Mouse (Mus musculus): ENCODE measurements around the gene Meis1. TPM values are rescaled to one million over a fixed set of nuclear protein-coding genes. Genes with fewer than 3 reads are reported as not detected.

Meis1 gene
- polyA plus RNA-seq, 1 experiment from 2014 or later: 39.6 TPM

DNA sequence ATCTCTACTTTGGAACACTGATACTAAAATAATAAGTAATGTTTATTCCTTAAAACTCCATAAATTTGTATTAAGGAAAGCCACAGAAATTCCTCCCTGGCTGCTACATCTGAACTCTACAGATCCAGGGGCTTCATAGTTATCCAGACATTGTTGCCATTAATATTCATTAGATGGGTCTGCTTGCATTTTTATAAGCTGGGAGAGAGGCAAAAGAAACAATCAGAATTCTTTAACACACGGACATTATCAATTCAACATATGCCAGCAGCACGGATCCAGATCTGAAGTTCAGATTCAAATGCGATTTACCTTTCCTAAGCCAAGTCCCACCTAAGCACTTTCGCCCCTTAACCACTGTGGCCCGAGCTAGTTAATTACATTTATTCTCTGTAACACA lies 100.9 kb downstream of the Meis1 start:
- WGBS: 83% methylated on average over 5 of the region's 5 CpGs
- no peak overlapping the region for H3K9ac ChIP-seq (replicated peaks; ENCODE audit: low read depth)
- no peak overlapping the region for H3K4me3 ChIP-seq (ENCODE audit: low read depth, low read length)
- no peaks in the 10 kb centered on the region for H3K9me3 ChIP-seq (ENCODE audit: low read length)
- H3K36me3 ChIP-seq (ENCODE audit: insufficient read depth, low read length): no peaks in the 10 kb centered on the region
- DNase-seq (ENCODE audit: low spot score): no peak
- TF ChIP-seq CTCF (IDR thresholded peaks at IDR 0.05): no peak
- TF ChIP-seq EP300 (IDR thresholded peaks at IDR 0.05): no peak
- ATAC-seq: no peak
- no peak overlapping the region for H3K4me2 ChIP-seq (replicated peaks; ENCODE audit: low read depth, low read length)
- no peaks in the 10 kb centered on the region for H3K27me3 ChIP-seq (replicated peaks; ENCODE audit: insufficient read depth, low read length)
- H3K27ac ChIP-seq (ENCODE audit: low read length): no peak overlapping the region
- no peaks in the 10 kb centered on the region for H3K4me1 ChIP-seq (ENCODE audit: insufficient read depth, low read depth, low read length)

GRCm38 (mm10) chr11:18913251-18913650 lies 105.5 kb downstream of the Meis1 start:
- TF ChIP-seq EP300 (IDR thresholded peaks at IDR 0.05) (no peak), CTCF (IDR thresholded peaks at IDR 0.05) (no peak)
- Histone ChIP-seq H3K9ac (replicated peaks; ENCODE audit: low read depth) (no peak overlapping the region), H3K4me1 (ENCODE audit: insufficient read depth, low read depth, low read length) (no peaks in the 10 kb centered on the region), H3K27me3 (replicated peaks; ENCODE audit: insufficient read depth, low read length) (no peaks in the 10 kb centered on the region), H3K4me2 (replicated peaks; ENCODE audit: low read depth, low read length) (no peak overlapping the region), H3K27ac (ENCODE audit: low read length) (no peak overlapping the region), H3K9me3 (ENCODE audit: low read length) (no peaks in the 10 kb centered on the region), H3K4me3 (ENCODE audit: low read depth, low read length) (no peak overlapping the region), H3K36me3 (ENCODE audit: insufficient read depth, low read length) (no peaks in the 10 kb centered on the region)
- DNase-seq (ENCODE audit: low spot score) (no peak), ATAC-seq (no peak)
- 58% methylated on average over 1 of the region's 1 CpGs for WGBS

- no peaks in the 10 kb centered on the region for H3K36me3 ChIP-seq (ENCODE audit: insufficient read depth, low read length)
- H3K27me3 ChIP-seq (replicated peaks; ENCODE audit: insufficient read depth, low read length): no peaks in the 10 kb centered on the region
- DNase-seq (ENCODE audit: low spot score): no peak
- no peak overlapping the region for H3K27ac ChIP-seq (ENCODE audit: low read length)
- no peaks in the 10 kb centered on the region for H3K9me3 ChIP-seq (ENCODE audit: low read length)
- ATAC-seq: no peak
- no peak overlapping the region for H3K9ac ChIP-seq (replicated peaks; ENCODE audit: low read depth)
- WGBS: 64% methylated on average over 6 of the region's 6 CpGs
- no peak overlapping the region for H3K4me3 ChIP-seq (ENCODE audit: low read depth, low read length)
- H3K4me2 ChIP-seq (replicated peaks; ENCODE audit: low read depth, low read length): no peak overlapping the region
- no peaks in the 10 kb centered on the region for H3K4me1 ChIP-seq (ENCODE audit: insufficient read depth, low read depth, low read length)
- TF ChIP-seq CTCF (IDR thresholded peaks at IDR 0.05) (no peak), EP300 (IDR thresholded peaks at IDR 0.05) (no peak)
Measured at GRCm38 (mm10) chr11:18912311-18913019, 106.3 kb downstream of the Meis1 start.

DNA sequence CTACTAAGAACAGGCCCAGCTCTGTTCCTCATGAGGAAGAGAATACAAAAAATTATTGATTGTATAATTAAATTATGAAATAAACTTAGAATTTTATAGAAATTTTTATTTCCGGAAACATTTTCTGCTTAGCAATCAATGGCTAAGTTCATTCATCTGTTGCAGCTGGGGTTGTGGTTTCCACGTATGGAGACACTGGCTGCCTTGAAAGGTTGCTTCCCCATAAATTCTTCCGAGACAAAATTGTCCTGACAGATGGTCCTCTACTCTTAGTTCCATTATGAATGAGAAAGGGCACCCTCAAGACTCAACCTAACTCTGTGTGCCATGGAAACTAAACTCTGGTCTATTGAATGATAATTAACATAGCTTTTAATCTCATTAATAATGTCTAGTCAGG lies 111.9 kb downstream of the Meis1 start:
- H3K4me2 ChIP-seq (replicated peaks; ENCODE audit: low read depth, low read length): no peak overlapping the region
- H3K4me3 ChIP-seq (ENCODE audit: low read depth, low read length): no peak overlapping the region
- no peak for DNase-seq (ENCODE audit: low spot score)
- H3K9me3 ChIP-seq (ENCODE audit: low read length): no peaks in the 10 kb centered on the region
- no peaks in the 10 kb centered on the region for H3K27me3 ChIP-seq (replicated peaks; ENCODE audit: insufficient read depth, low read length)
- no peak overlapping the region for H3K9ac ChIP-seq (replicated peaks; ENCODE audit: low read depth)
- no peaks in the 10 kb centered on the region for H3K4me1 ChIP-seq (ENCODE audit: insufficient read depth, low read depth, low read length)
- TF ChIP-seq CTCF (IDR thresholded peaks at IDR 0.05): no peak
- TF ChIP-seq EP300 (IDR thresholded peaks at IDR 0.05): no peak
- 84% methylated on average over 3 of the region's 3 CpGs for WGBS
- no peak for ATAC-seq
- no peak overlapping the region for H3K27ac ChIP-seq (ENCODE audit: low read length)
- no peaks in the 10 kb centered on the region for H3K36me3 ChIP-seq (ENCODE audit: insufficient read depth, low read length)

- Histone ChIP-seq H3K4me2 (replicated peaks; ENCODE audit: low read depth, low read length) (no peak overlapping the region), H3K27me3 (replicated peaks; ENCODE audit: insufficient read depth, low read length) (no peaks in the 10 kb centered on the region), H3K27ac (ENCODE audit: low read length) (no peak overlapping the region), H3K9ac (replicated peaks; ENCODE audit: low read depth) (no peak overlapping the region), H3K9me3 (ENCODE audit: low read length) (no peaks in the 10 kb centered on the region), H3K4me1 (ENCODE audit: insufficient read depth, low read depth, low read length) (no peaks in the 10 kb centered on the region), H3K36me3 (ENCODE audit: insufficient read depth, low read length) (no peaks in the 10 kb centered on the region), H3K4me3 (ENCODE audit: low read depth, low read length) (no peak overlapping the region)
- TF ChIP-seq EP300 (IDR thresholded peaks at IDR 0.05) (no peak), CTCF (IDR thresholded peaks at IDR 0.05) (no peak)
- no peak for DNase-seq (ENCODE audit: low spot score)
- WGBS: 48% methylated on average over 1 of the region's 1 CpGs
- no peak for ATAC-seq
Measured at GRCm38 (mm10) chr11:18905431-18905830, 113.4 kb downstream of the Meis1 start.

DNA sequence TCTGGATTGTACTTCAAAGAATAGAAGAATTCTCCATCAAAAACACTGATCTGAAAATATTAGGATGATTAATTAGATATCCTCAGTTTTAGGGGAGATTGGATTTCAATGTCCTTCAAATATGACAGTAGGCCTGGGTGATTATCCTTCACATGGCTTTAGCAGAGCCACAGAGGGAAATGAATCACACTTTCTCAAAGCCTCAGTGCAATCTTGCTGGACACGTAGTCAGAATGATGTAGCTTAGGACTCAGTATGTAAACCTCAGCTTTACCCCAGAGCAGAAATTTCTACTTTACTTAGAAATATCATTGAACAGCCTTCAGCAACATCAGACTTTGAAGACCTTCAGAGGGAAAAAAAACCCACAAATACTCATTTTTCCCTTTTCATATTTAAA lies 113.9 kb downstream of the Meis1 start:
- Histone ChIP-seq H3K9me3 (ENCODE audit: low read length) (no peaks in the 10 kb centered on the region), H3K4me2 (replicated peaks; ENCODE audit: low read depth, low read length) (no peak overlapping the region), H3K4me1 (ENCODE audit: insufficient read depth, low read depth, low read length) (no peaks in the 10 kb centered on the region), H3K27me3 (replicated peaks; ENCODE audit: insufficient read depth, low read length) (no peaks in the 10 kb centered on the region), H3K9ac (replicated peaks; ENCODE audit: low read depth) (no peak overlapping the region), H3K36me3 (ENCODE audit: insufficient read depth, low read length) (no peaks in the 10 kb centered on the region), H3K4me3 (ENCODE audit: low read depth, low read length) (no peak overlapping the region), H3K27ac (ENCODE audit: low read length) (no peak overlapping the region)
- 81% methylated on average over 1 of the region's 1 CpGs for WGBS
- no peak for DNase-seq (ENCODE audit: low spot score)
- ATAC-seq: no peak
- TF ChIP-seq CTCF (IDR thresholded peaks at IDR 0.05): no peak

- H3K9me3 ChIP-seq (ENCODE audit: low read length): no peaks in the 10 kb centered on the region
- WGBS: 62% methylated on average over 5 of the region's 5 CpGs
- no peak for DNase-seq (ENCODE audit: low spot score)
- no peaks in the 10 kb centered on the region for H3K4me1 ChIP-seq (ENCODE audit: insufficient read depth, low read depth, low read length)
- H3K9ac ChIP-seq (replicated peaks; ENCODE audit: low read depth): no peak overlapping the region
- no peak overlapping the region for H3K4me2 ChIP-seq (replicated peaks; ENCODE audit: low read depth, low read length)
- H3K27me3 ChIP-seq (replicated peaks; ENCODE audit: insufficient read depth, low read length): no peaks in the 10 kb centered on the region
- ATAC-seq: no peak
- H3K4me3 ChIP-seq (ENCODE audit: low read depth, low read length): no peak overlapping the region
- no peak overlapping the region for H3K27ac ChIP-seq (ENCODE audit: low read length)
- no peaks in the 10 kb centered on the region for H3K36me3 ChIP-seq (ENCODE audit: insufficient read depth, low read length)
- TF ChIP-seq CTCF (IDR thresholded peaks at IDR 0.05) (no peak), EP300 (IDR thresholded peaks at IDR 0.05) (no peak)
Measured at GRCm38 (mm10) chr11:18904285-18904684, 114.5 kb downstream of the Meis1 start.

All from lung, postnatal 0 days (tissue).